Mouse (Mus musculus) lung, postnatal 36 days (tissue): ENCODE data around the gene Tgfb2.

Source experiments
- DNase-seq: peaks from one replicate; pipeline ENCODE4 v3.0.0; 2022; ENCODE audit warnings: mixed read lengths

The Tgfb2 gene

GRCm38 (mm10) chr1:186581114-186581513, 124.7 kb downstream of the Tgfb2 start:
- peak; percentile 42 for DNase-seq

- no peak for DNase-seq
Measured at GRCm38 (mm10) chr1:186577302-186577701, 128.5 kb downstream of the Tgfb2 start.

- peak; percentile 15 for DNase-seq
Measured at GRCm38 (mm10) chr1:186575629-186576028, 130.2 kb downstream of the Tgfb2 start.

GRCm38 (mm10) chr1:186575074-186575473, 130.7 kb downstream of the Tgfb2 start:
- DNase-seq: peak; percentile 4
